Mouse (Mus musculus): ENCODE data around the gene Selenbp1.
A peak's percentile ranks its signal among the peaks of the same experiment; 100 is the strongest.

GRCm38 (mm10) chr3:94886316-94887224, 46.3 kb upstream of the Selenbp1 start, which contains the start of gene Psmb4:
- TF ChIP-seq CTCF (IDR thresholded peaks at IDR 0.05) (no peak), POLR2A (IDR thresholded peaks at IDR 0.05; ENCODE audit: insufficient read depth, low read depth, low read length) (peak; percentile 96)

Data from heart, adult 2 months (tissue).